In genomic region chr12:84217508-84218131, GRCm38 (mm10) we compare ENCODE assay signal across 7 mouse cellular contexts. TPM values are rescaled to one million over a fixed set of nuclear protein-coding genes. Genes with fewer than 3 reads are reported as not detected.
A peak's percentile ranks its signal among the peaks of the same experiment; 100 is the strongest.
DNase-seq lines count a peak whose midpoint lies in the region; ATAC-seq and TF ChIP-seq lines count a peak whose summit lies in the region.

No protein-coding gene starts in this region.

- H3K4me1 ChIP-seq in forebrain, embryonic 11.5 days (replicated peaks; ENCODE audit: control insufficient read depth, insufficient read depth, low read length): peaks cover 28% of the 10 kb centered on the region
- H3K4me1 ChIP-seq in intestine, embryonic 14.5 days (replicated peaks; ENCODE audit: control insufficient read depth, insufficient read depth, low read length): peaks cover 29% of the 10 kb centered on the region
- peaks cover 35% of the 10 kb centered on the region for H3K4me1 ChIP-seq in liver, embryonic 11.5 days (replicated peaks; ENCODE audit: control insufficient read depth, insufficient read depth, low read length)
- H3K4me1 ChIP-seq in midbrain, postnatal 0 days (ENCODE audit: insufficient read depth, low read length): no peaks in the 10 kb centered on the region

- TF ChIP-seq CTCF in midbrain, postnatal 0 days (IDR thresholded peaks at IDR 0.05): no peak

- no peaks in the 10 kb centered on the region; the same call in 1 of the 2 replicates for H3K36me3 ChIP-seq in forebrain, embryonic 11.5 days (ENCODE audit: control insufficient read depth, insufficient read depth, low read length)
- H3K36me3 ChIP-seq in intestine, embryonic 14.5 days (ENCODE audit: control insufficient read depth, insufficient read depth, low read length): no peaks in the 10 kb centered on the region
- no peaks in the 10 kb centered on the region for H3K36me3 ChIP-seq in liver, embryonic 11.5 days (ENCODE audit: control insufficient read depth, insufficient read depth, low read length)
- H3K36me3 ChIP-seq in midbrain, postnatal 0 days (ENCODE audit: insufficient read depth, low read length): no peaks in the 10 kb centered on the region

- DNase-seq in CD4-positive helper T cell, adult 2 months (ENCODE audit: low read depth, low spot score): peak; percentile 40
- peak; percentile 49 for DNase-seq in T-cell, adult 2 months (ENCODE audit: low spot score)
- DNase-seq in forebrain, embryonic 11.5 days (ENCODE audit: low spot score): peak; percentile 78
- DNase-seq in intestine, embryonic 14.5 days (ENCODE audit: low spot score): peak; percentile 75
- no peak for DNase-seq in liver, embryonic 11.5 days (ENCODE audit: low spot score)
- DNase-seq in midbrain, postnatal 0 days (ENCODE audit: low spot score): peak; percentile 68
- peak; percentile 29 for DNase-seq in thymus, postnatal 0 days (ENCODE audit: low spot score)

- 1% methylated on average over 21 of the region's 21 CpGs for whole genome bisulfite sequencing in forebrain, embryonic 11.5 days
- WGBS in intestine, embryonic 14.5 days: 4% methylated on average over 21 of the region's 21 CpGs
- WGBS in liver, embryonic 11.5 days: 12% methylated on average over 21 of the region's 21 CpGs
- WGBS in midbrain, postnatal 0 days: 8% methylated on average over 21 of the region's 21 CpGs

- peak; percentile 63 for ATAC-seq in forebrain, embryonic 11.5 days (replicated peaks; ENCODE audit: low FRiP score)
- no peak for ATAC-seq in intestine, embryonic 14.5 days (replicated peaks; ENCODE audit: low FRiP score, low TSS enrichment, low read depth)
- ATAC-seq in liver, embryonic 11.5 days (replicated peaks; ENCODE audit: low FRiP score): no peak
- no peak; the same call in 1 of the 2 replicates for ATAC-seq in midbrain, postnatal 0 days (ENCODE audit: low FRiP score)

- peak overlapping the region; percentile 64 for H3K27ac ChIP-seq in forebrain, embryonic 11.5 days (ENCODE audit: low read depth, low read length)
- H3K27ac ChIP-seq in intestine, embryonic 14.5 days (ENCODE audit: low read depth): peak overlapping the region; percentile 88
- H3K27ac ChIP-seq in liver, embryonic 11.5 days (ENCODE audit: low read depth, low read length): peak overlapping the region; percentile 81
- H3K27ac ChIP-seq in midbrain, postnatal 0 days (ENCODE audit: low read depth, low read length): no peak overlapping the region

- peak overlapping the region; percentile 81 for H3K4me3 ChIP-seq in forebrain, embryonic 11.5 days (ENCODE audit: low read depth, low read length)
- H3K4me3 ChIP-seq in intestine, embryonic 14.5 days (ENCODE audit: low read depth, low read length): peak overlapping the region; percentile 58
- peak overlapping the region; percentile 95 for H3K4me3 ChIP-seq in liver, embryonic 11.5 days (ENCODE audit: low read depth, low read length)
- peak overlapping the region; percentile 66 for H3K4me3 ChIP-seq in midbrain, postnatal 0 days (ENCODE audit: low read depth, low read length)

- no peaks in the 10 kb centered on the region for H3K9me3 ChIP-seq in forebrain, embryonic 11.5 days (ENCODE audit: control insufficient read depth, low read length)
- no peaks in the 10 kb centered on the region for H3K9me3 ChIP-seq in intestine, embryonic 14.5 days (ENCODE audit: control insufficient read depth, low read length)
- no peaks in the 10 kb centered on the region for H3K9me3 ChIP-seq in liver, embryonic 11.5 days (ENCODE audit: control insufficient read depth, low read length)
- H3K9me3 ChIP-seq in midbrain, postnatal 0 days (ENCODE audit: low read length): no peaks in the 10 kb centered on the region

- H3K27me3 ChIP-seq in forebrain, embryonic 11.5 days (ENCODE audit: control insufficient read depth, insufficient read depth, low read length): no peaks in the 10 kb centered on the region
- no peaks in the 10 kb centered on the region for H3K27me3 ChIP-seq in intestine, embryonic 14.5 days (replicated peaks; ENCODE audit: control insufficient read depth, insufficient read depth, low read length)
- no peaks in the 10 kb centered on the region for H3K27me3 ChIP-seq in liver, embryonic 11.5 days (replicated peaks; ENCODE audit: control insufficient read depth, insufficient read depth, low read length)
- 0 out of 2 replicates have a peak, but pooled peaks cover 10% of the 10 kb centered on the region for H3K27me3 ChIP-seq in midbrain, postnatal 0 days (ENCODE audit: insufficient read depth, low read length)

- H3K9ac ChIP-seq in forebrain, embryonic 11.5 days (ENCODE audit: low read length): peak overlapping the region; percentile 86
- peak overlapping the region; percentile 74 for H3K9ac ChIP-seq in intestine, embryonic 14.5 days (ENCODE audit: low read length)
- H3K9ac ChIP-seq in liver, embryonic 11.5 days (ENCODE audit: low read depth, low read length): peak overlapping the region; percentile 92
- H3K9ac ChIP-seq in midbrain, postnatal 0 days (replicated peaks; ENCODE audit: low read length, poor library complexity, severe bottlenecking): 0 out of 2 replicates have a peak overlapping the region, but pooled peaks have one; percentile 4

- H3K4me2 ChIP-seq in forebrain, embryonic 11.5 days (ENCODE audit: low read depth, low read length, severe bottlenecking): peak overlapping the region; percentile 87
- H3K4me2 ChIP-seq in intestine, embryonic 14.5 days (ENCODE audit: low read length): peak overlapping the region; percentile 76
- peak overlapping the region; percentile 95 for H3K4me2 ChIP-seq in liver, embryonic 11.5 days
- peak overlapping the region; percentile 99 for H3K4me2 ChIP-seq in midbrain, postnatal 0 days (ENCODE audit: low read depth, low read length, poor library complexity, severe bottlenecking)

RNA-seq across cellular contexts. Expression of gene Elmsan1, which starts 1.1 kb away (rescaled TPM):
- 7.6 and 9.6 TPM in 2 replicates for polyA plus RNA-seq in forebrain, embryonic 11.5 days (2014; fragmentation: Nextera tagmentation; extraction: Ambion mirVana)
- polyA plus RNA-seq in intestine, embryonic 14.5 days (2014; fragmentation: Nextera tagmentation; extraction: Ambion mirVana): 8.2 and 8.8 TPM in 2 replicates
- 12.6 and 13.4 TPM in 2 replicates for polyA plus RNA-seq in liver, embryonic 11.5 days (2014; fragmentation: Nextera tagmentation; extraction: Ambion mirVana)
- total RNA-seq in midbrain, postnatal 0 days (2014; rRNA removed): 8.5 and 15.6 TPM in 2 replicates
- 2.0 and 3.0 TPM in 2 replicates for polyA plus RNA-seq in midbrain, postnatal 0 days (2015; fragmentation: Nextera tagmentation; extraction: Ambion mirVana)
- 5.1 and 6.3 TPM in 2 replicates for polyA plus RNA-seq in thymus, postnatal 0 days (2015; fragmentation: Nextera tagmentation; extraction: Ambion mirVana)

Comparison
In these comparisons a context has a peak if more than half of its experiments do, and no peak if none do; other contexts are left out.
1. H3K9ac ChIP-seq: peak in every context shown above with its lines; median percentile 92 in liver, embryonic 11.5 days; 86 in forebrain, embryonic 11.5 days; 74 in intestine, embryonic 14.5 days; 4 in midbrain, postnatal 0 days.